14 mouse cellular contexts compared by ENCODE assay signal in the genomic region with DNA sequence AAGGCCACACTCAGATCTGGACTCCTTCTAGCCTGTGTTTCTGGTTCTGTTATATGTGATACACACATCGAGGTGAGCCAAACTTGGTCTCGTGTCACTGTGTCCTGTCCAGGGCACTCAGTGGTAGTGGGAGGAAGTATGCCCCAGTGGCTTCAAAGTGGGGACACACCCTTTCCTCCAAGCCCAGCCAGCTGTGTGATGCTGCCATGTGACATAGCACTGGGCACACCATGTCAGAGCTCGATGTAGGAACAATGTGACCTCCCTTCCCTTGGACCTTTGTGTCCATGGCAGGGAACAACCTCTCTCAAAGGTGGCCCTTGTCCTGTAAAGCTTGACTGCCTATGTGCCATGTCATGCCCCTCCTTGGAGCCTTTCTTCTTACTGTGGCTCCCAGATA. TPM values are rescaled to one million over a fixed set of nuclear protein-coding genes. Genes with fewer than 3 reads are reported as not detected.
A peak's percentile ranks its signal among the peaks of the same experiment; 100 is the strongest.
DNase-seq lines count a peak whose midpoint lies in the region; ATAC-seq lines count a peak whose summit lies in the region.
"Had no signal": no experiment of that assay in that cellular context is flagged by ENCODE, and none has a peak within 500 bp of the region (broad histone marks: within the 10 kb centered on the region; RNA-seq: fewer than 3 reads in every experiment).

No protein-coding gene starts in this region.

- H3K4me1 ChIP-seq in liver, embryonic 11.5 days (replicated peaks; ENCODE audit: control insufficient read depth, insufficient read depth, low read length): no peaks in the 10 kb centered on the region
- H3K4me1 ChIP-seq in hindbrain, embryonic 12.5 days: no peaks in the 10 kb centered on the region

- 0 out of 2 replicates have a peak, but pooled peaks have one; percentile 39 for ATAC-seq in liver, embryonic 11.5 days (replicated peaks; ENCODE audit: low FRiP score)
- ATAC-seq in granulocyte monocyte progenitor cell, adult 5-6 weeks (replicated peaks; ENCODE audit: poor library complexity, severe bottlenecking): peak; percentile 64
- peak; percentile 97 for ATAC-seq in neutrophil, adult 5-6 weeks (ENCODE audit: extremely low read depth, insufficient number of reproducible peaks, low FRiP score, poor library complexity, severe bottlenecking)
- ATAC-seq in hindbrain, embryonic 12.5 days (ENCODE audit: low FRiP score): no peak
- ATAC-seq: activated CD4-positive, CD25-positive, alpha-beta regulatory T cell, adult 4 months had no signal

- no peaks in the 10 kb centered on the region for H3K9me3 ChIP-seq in liver, embryonic 11.5 days (ENCODE audit: control insufficient read depth, low read length)
- no peaks in the 10 kb centered on the region for H3K9me3 ChIP-seq in hindbrain, embryonic 12.5 days (replicated peaks)
- H3K9me3 ChIP-seq: limb, embryonic 15.5 days had no signal

- intact Hi-C loops in gastrocnemius, postnatal 14 days (cut with DNase I; ENCODE audit: low total_unique reads): no loop called here

- H3K27me3 ChIP-seq in liver, embryonic 11.5 days (replicated peaks; ENCODE audit: control insufficient read depth, insufficient read depth, low read length): no peaks in the 10 kb centered on the region
- no peaks in the 10 kb centered on the region for H3K27me3 ChIP-seq in hindbrain, embryonic 12.5 days
- H3K27me3 ChIP-seq: limb, embryonic 15.5 days had no signal

- no peak overlapping the region for H3K27ac ChIP-seq in liver, embryonic 11.5 days (ENCODE audit: low read depth, low read length)
- no peak overlapping the region for H3K27ac ChIP-seq in hindbrain, embryonic 12.5 days
- H3K27ac ChIP-seq: limb, embryonic 15.5 days had no signal

- 87% methylated on average over 3 of the region's 3 CpGs for WGBS in liver, embryonic 11.5 days
- 77% methylated on average over 3 of the region's 3 CpGs for WGBS in hindbrain, embryonic 12.5 days

- no peak overlapping the region for H3K9ac ChIP-seq in liver, embryonic 11.5 days (ENCODE audit: low read depth, low read length)
- no peak overlapping the region for H3K9ac ChIP-seq in hindbrain, embryonic 12.5 days
- H3K9ac ChIP-seq: limb, embryonic 15.5 days had no signal

- no peaks in the 10 kb centered on the region for H3K36me3 ChIP-seq in liver, embryonic 11.5 days (ENCODE audit: control insufficient read depth, insufficient read depth, low read length)
- H3K36me3 ChIP-seq in hindbrain, embryonic 12.5 days: no peaks in the 10 kb centered on the region
- H3K36me3 ChIP-seq: limb, embryonic 15.5 days had no signal

- peak; percentile 37 for DNase-seq in gastrocnemius, postnatal 25 days
- DNase-seq in gastrocnemius, postnatal 14 days: no peak
- DNase-seq in liver, embryonic 11.5 days (ENCODE audit: low spot score): no peak
- no peak for DNase-seq in liver
- no peak for DNase-seq in thymus, postnatal 25 days
- DNase-seq: right cerebral cortex, postnatal 14 days; thymus, postnatal 36 days had no signal

- H3K4me2 ChIP-seq in liver, embryonic 11.5 days: no peak overlapping the region
- H3K4me2 ChIP-seq in hindbrain, embryonic 12.5 days (replicated peaks): no peak overlapping the region
- H3K4me2 ChIP-seq: limb, embryonic 15.5 days had no signal

- no peak overlapping the region for H3K4me3 ChIP-seq in liver, embryonic 11.5 days (ENCODE audit: low read depth, low read length)
- no peak overlapping the region for H3K4me3 ChIP-seq in hindbrain, embryonic 12.5 days
- H3K4me3 ChIP-seq: limb, embryonic 15.5 days had no signal

RNA-seq across cellular contexts. Expression of a gene that starts 54.5 kb away (rescaled TPM):
- total RNA-seq in gastrocnemius, postnatal 25 days (2021): not detected
- not detected for total RNA-seq in gastrocnemius, postnatal 14 days (2021)
- 0.19 TPM in 1 of 2 replicates, not detected in the other for polyA plus RNA-seq in liver, embryonic 11.5 days (2014; fragmentation: Nextera tagmentation; extraction: Ambion mirVana)
- not detected in 2 replicates for total RNA-seq in granulocyte monocyte progenitor cell, adult 5-6 weeks (2014; fragmentation: Nextera tagmentation)
- total RNA-seq in granulocyte monocyte progenitor cell, adult 5-6 weeks (2017): not detected in 2 replicates
- total RNA-seq in neutrophil, adult 5-6 weeks (2017): 14.0 and 15.9 TPM in 2 replicates
- polyA plus RNA-seq in hindbrain, embryonic 12.5 days (2016; fragmentation: Nextera tagmentation; extraction: Ambion mirVana): 0.16 TPM in 1 of 2 replicates, not detected in the other
- total RNA-seq: heart, adult 18-20 months had no signal
- polyA plus RNA-seq: activated CD4-positive, CD25-positive, alpha-beta regulatory T cell, adult 4 months; large intestine, adult 2 months had no signal

Comparison
In these comparisons a context has a peak if more than half of its experiments do, and no peak if none do; other contexts are left out.
1. RNA of a gene that starts 54.5 kb away (total RNA-seq): 14.0 to 15.9 TPM in neutrophil, adult 5-6 weeks; not detected in gastrocnemius, postnatal 14 days, not detected in gastrocnemius, postnatal 25 days and not detected in granulocyte monocyte progenitor cell, adult 5-6 weeks; every median in the first group is over 10 times any median in the second.